Mouse (Mus musculus) liver, adult 2 months (tissue): ENCODE measurements around the gene Dst.

Source experiments
- CTCF ChIP-seq: fragments of 200-500 bp; IDR thresholded peaks from 2 replicates; pipeline ENCODE4 v1.5.1; 2011; ENCODE audit warnings: low read depth, low read length, control low read depth
- POLR2A ChIP-seq: fragments of 200-500 bp; IDR thresholded peaks from 2 replicates; pipeline ENCODE4 v1.6.1; 2011; ENCODE audit warnings: low read length, control low read depth; ENCODE audit not compliant: insufficient read depth; ENCODE audit errors: extremely low read depth

GRCm38 (mm10) chr1:34184266-34184665, 276.2 kb downstream of the Dst start:
- TF ChIP-seq CTCF, result no peak
- TF ChIP-seq POLR2A, result no peak
